Mouse (Mus musculus) frontal cortex, postnatal 25 days (tissue): ENCODE data around the gene P4htm.

ENCODE experiments used
- DNase-seq, 2 experiments: peaks; one replicate each; pipeline ENCODE4 v3.0.0; 2022; ENCODE audit warnings: low spot score in 2 of 2

The P4htm gene

DNA sequence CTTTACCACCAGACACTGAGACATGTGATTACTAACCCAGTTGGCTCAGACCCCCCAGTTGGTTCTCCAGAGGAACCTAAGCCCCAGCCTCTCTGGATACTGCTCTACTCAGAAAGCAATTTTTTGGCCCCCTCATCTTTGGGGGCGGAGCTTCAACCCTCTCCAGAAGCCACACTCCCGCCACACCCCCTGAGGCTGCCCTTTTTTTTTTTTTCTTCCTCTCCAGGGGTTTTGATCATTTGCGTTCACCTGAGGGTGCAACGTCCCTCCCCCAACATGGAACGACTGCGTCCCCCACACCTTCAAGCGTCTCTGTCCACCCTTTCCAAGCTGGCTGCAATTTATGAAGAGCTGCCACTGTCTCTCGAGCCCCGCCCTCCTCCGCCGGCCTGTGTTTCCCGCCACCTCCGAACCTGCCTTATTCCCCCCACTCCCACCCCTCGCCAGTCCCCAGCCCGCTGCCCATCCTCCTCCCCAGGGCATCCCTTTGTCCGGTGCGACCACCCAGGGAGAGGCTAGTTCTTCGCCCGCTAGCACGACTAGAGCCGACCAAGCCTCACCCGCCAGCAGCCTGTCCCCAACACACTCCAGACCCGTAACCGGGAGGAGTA lies 19.4 kb downstream of the P4htm start:
- no peak for DNase-seq

DNA sequence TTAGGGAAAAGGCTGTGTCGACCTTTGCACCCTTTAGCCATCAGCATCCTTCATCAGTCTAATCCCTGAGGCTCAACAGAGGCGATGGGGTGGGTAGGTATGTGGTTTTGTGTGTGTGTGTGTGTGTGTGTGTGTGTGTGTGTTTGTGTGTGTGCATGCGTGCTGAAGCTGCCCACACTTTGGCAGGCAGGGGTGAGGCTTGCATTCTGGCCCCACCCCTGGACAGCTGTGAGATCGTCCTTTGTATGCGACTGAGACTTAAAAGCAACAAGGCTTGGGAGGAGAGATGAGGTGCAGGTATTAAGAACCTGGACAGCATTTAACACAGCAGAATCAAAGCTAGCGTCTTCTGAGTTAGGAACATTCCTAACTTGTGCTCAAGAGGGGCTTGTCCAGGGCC lies 20.4 kb downstream of the P4htm start:
- no peak for DNase-seq

DNA sequence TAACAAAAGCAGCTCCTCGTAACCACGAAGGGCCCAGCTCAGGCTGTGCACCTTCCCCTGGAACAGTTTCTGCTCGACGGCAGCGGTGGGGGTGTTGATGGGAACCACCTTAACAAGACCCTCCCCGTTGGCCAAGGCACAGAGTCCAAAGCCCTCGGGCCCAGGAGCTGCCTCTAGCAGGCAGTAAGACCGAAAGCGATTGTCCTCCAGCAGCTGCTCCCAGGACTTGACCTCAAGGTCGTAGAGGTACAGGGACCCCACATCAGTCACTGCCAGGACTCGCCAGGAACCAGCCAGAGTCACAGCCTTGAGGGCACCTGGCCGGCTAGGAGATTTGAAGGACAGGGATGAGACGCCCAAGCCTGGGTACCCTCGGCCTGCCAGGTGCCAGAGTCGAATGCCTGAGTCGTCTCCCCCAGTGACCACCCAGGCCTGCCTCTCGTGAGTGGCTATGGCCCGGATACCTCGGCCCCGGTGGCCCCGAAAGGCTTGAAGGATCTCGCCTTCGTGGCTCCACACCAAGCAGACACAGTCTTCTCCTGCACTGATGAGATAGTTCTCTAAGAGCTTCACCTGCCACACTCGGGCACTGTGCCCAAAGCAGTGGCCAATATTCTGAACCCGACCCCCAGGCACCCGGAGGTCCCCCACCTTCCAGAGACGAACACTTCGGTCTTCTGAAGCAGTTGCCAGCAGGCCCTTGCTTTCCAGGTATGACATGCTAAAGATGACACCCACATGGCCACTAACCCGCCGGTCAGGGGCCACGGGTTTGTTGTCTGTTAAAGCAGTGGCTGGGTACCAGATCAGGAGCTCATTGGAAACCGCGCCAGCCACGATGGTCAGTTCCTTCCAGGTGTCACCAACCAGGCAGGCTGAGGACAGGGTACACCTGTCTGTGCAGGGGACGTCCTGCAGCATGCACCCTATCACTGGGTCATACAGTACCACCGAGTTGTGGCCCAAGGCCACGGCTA lies 21.9 kb downstream of the P4htm start:
- DNase-seq, result no peak

DNA sequence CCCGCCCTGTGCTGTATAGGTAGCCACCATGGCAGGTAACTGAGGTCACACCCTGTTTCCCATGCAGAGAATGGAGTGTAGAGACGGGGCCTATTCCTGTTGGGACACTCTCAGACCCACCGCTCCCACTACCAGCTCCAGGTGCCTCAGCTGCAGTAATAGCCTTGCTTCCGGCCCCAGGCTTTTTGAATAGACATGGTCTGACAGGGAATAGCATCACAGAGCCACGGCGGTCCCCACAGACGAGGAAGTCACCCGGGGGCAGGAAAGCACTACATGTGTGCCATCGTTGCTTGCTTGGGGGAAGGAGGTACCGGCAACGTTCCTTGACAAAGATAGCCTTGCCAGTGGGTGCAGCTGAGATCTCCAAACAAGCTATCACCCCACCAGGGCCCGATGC lies 22.5 kb downstream of the P4htm start:
- DNase-seq, result no peak

DNA sequence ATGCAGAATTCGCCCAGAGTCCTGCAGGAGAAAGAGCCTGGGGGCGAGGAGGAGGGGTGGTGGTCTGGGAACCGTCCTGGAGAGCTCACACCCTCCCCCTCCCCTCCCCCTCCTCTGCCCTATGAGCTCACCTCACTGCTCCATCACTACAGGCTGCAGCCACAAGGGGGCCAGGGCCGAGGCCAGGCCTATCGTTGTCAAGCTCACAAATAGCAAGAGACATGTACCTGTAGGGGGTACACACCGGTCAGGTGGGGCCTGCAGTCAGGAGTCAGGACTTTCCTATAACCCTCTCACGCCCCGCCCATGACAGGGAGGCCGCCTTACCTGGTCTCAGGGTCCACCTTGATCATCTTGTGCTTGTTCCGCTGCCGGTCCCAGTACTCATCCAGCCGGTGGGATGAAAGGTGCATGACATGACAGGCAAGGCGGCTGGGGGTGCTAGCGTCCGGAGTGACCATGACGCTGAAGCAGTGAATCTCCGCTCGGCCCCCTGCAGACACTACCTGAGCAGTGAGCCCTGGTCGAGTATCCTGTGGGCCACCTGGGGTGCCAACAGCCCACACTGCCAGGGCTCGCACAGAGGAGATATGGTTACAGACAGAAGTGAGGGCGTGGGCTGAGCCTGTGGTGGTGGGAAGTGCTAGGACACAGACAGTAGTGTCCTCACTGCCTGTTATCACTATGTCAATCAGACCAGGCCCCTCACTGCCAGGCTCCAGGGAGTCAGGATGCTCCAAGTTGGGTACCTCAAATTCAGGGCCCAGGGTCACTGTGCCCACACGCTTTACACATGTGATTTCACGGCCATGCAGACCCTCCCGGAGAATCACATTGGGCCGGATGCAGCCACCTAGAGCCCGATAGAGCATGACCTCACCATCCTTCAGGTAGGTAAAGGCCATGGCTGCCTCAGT lies 23.4 kb downstream of the P4htm start:
- DNase-seq, result no peak

DNA sequence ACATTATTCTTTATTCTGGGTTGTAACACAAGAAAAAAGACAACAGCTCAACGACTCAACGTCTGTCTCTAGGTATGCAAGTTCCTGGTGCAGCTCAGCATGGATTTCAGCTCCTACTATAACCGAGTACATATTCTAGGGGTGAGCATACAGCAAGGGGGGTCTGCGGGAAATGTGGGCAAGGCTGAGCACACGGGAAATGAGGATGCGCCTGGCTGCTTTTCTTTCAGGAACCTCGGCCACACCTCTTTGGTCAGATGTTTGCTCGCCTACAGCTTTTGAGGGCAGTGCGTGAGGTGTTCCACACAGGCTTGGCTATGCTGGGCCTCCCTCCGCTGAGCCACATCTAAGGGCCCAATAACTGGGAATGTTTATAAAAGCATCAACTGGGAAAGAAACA lies 25.1 kb downstream of the P4htm start:
- no peak for DNase-seq

DNA sequence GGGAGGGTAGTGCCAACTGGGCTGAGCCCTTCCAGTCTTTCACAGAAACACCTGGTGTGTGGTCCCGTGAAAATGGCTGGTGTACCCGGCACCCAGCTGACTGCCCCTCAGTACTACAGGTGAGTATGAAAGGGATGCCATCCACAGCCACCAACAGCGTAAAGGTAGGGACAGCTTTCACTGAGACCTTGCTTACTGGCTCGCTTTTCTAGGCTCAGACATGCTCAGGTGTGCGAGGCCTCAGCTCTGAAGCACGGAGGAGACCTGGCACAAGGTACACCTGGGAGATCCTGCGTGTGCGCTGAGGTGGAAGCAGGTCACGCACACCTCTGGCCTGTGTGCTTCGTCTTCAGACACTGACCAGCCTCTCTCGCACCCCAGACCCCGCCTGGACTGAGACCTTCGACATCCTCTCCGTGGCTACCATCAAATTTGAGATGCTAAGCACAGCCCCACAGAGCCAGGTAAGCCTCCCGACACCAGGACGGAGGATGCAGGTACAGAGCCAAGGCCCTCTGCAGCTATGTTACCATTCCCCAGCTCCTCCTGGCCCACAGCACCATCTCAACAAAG lies 26.0 kb downstream of the P4htm start:
- no peak for DNase-seq

DNA sequence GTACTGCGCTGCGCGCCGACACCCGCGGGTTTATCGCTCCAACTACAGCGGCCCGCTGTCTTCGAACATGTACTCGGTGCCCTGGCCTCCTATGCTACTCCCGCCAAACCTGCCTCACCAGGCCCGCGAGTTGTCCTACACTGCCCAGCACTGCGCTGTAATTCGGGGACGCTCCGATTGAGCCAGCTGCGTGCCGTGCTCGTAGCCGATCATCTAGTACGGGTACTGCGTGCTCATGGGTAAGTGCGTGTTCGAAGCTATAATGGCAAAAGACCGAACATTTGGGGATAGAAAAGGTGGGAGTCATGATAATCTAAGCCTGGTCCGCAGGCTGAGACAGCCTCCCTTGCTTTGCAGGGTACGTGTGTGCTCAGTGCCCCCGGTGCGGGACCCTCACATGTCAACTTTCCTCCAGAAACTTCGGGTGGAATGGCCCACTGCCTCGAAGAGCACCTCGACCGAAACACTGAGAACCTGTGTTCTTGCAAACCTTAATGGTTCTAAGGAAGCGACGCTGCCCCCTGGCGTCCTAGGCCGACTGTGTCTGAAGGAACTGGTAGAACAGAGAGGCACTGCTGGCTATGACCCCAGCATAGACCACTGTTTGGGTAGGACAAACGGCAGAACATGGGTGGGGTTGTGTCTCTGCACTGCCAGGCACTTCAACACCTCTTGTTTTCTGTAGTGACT lies 27.1 kb downstream of the P4htm start:
- DNase-seq, result no peak

DNA sequence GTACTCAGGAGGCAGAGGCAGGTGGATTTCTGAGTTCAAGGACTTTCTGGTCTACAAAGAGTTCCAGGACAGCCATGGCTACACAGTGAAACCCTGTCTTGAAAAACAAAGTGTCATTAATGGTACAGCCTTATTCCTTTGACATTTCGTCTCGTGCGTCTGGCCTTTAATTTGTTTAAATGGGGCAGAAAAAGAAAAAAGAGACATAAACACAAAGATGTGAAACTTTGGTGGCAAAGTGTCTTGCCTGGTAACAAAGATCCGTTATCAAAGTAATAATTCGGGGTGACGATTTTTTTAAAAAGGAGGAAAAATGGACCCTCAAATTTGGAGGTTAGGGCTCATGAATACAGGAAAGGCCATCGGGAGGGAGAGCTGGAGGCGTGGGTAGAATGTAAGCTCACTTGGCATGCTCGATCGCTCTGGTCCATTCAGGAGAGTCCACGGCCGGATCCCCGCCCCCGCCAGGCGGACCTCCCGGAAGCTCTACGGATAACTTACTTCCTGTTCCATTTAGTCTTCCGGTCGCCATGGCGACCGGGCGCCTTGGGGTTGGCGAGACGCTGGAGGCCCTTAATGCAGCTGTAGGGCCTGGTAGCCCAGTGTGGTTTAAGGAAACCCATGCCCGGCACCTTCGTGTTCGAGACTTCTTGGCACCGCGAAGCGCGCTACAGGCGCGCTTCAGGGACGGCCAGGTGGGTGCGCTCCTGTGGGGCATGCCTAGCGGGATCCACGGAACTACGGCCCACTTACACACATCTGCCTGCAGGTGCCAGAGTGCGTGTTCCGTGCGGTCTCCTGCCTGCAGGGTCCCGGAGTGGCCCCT lies 27.9 kb downstream of the P4htm start, which contains the start of gene Dalrd3:
Dalrd3 (plus strand) TSS at position 506 of the 826 bp plus-strand sequence.
- DNase-seq, result peak; percentile 78 to 79

DNA sequence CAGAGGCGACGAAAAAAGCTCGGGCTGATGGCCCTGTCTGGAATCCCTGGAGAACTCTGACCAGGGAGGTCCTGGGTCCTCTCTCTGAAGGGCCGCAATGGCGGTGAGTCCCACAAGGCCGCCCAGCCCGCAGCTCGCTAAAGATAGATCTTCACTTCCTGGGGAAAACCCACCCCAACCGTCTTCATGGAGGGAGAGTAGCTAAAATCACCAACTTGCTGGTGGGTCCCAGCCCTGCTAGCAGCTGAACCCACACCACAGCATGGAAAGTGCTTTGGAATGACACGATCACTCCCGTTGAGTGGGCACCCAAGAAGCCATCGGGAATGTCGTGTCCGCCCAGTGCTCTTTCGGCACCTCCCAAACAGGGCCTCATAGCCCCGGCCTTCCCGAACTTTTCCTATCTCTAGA lies 29.0 kb downstream of the P4htm start:
- no peak for DNase-seq

DNA sequence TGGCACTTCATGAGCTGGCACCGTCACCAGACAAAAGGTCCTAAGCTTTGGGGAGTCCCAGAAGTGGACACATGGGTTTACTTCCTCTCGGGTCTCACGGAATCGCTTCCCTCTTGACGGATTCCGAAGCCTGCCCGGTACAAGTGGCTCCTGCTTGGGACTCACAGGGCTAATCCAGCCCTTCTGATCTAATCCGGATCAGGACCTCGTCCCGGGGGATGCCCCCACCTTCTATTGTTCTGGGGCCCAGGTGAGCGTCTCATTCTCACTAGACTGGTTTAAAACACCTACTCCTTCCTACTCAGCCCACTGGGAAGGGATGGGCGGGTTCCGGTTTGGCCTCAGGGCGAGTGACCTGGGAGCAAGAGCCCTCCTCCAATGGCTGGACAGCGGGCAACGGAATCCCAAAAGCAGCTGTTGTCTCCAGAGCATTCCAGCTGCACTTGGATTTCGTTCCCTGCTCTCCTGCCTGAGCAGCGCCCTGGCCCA lies 29.5 kb downstream of the P4htm start:
- DNase-seq, result no peak

DNA sequence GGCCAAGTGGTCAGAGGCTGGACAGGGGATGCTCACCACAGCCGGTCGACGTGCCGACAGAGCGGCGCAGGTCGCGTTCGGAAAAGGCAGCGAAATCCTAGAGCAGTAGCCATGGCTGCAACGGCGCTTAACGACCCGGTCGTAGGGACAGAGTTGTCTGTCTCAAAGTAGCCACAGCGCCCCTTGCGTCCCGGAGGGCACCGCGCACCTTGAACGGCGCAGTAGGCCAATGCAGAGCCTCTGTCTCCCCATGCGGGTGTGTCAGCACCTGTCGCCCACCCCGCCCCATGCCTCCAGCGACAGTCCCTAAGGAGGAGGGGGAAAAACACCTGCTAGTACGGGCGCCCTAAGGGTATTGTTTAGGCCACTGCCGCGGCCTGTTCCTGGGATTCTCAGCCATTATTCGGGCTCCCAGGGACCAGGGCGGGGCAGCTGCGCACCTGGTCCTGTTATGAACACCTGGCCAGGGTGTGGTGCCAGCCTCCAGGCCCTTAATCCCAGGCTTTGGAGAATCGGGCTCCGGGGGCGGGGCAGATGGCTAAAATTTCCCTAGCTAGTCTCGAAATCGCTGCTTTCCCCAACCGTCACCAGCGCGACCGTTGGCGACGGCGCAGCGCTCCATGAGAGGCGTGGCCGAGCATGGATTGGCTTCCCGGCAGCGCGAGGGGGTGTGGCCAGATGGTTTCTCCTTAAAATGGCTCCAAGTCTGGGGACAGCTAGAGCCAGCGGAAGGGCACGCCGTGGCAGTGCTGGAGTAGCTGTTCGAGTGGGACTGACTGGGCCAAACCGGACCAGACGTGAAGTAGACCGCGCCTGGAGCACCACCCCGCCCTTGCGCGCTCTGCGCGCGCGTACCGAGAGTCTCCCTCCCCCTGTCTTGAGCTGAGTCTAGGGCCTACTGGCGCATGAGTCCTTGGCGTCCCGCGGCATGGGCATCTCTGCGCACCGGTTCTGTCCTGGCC lies 30.4 kb downstream of the P4htm start, which contains the start of gene Ndufaf3:
Ndufaf3 (minus strand) TSS at position 620 of the 962 bp plus-strand sequence.
- DNase-seq, result peak; percentile 96

DNA sequence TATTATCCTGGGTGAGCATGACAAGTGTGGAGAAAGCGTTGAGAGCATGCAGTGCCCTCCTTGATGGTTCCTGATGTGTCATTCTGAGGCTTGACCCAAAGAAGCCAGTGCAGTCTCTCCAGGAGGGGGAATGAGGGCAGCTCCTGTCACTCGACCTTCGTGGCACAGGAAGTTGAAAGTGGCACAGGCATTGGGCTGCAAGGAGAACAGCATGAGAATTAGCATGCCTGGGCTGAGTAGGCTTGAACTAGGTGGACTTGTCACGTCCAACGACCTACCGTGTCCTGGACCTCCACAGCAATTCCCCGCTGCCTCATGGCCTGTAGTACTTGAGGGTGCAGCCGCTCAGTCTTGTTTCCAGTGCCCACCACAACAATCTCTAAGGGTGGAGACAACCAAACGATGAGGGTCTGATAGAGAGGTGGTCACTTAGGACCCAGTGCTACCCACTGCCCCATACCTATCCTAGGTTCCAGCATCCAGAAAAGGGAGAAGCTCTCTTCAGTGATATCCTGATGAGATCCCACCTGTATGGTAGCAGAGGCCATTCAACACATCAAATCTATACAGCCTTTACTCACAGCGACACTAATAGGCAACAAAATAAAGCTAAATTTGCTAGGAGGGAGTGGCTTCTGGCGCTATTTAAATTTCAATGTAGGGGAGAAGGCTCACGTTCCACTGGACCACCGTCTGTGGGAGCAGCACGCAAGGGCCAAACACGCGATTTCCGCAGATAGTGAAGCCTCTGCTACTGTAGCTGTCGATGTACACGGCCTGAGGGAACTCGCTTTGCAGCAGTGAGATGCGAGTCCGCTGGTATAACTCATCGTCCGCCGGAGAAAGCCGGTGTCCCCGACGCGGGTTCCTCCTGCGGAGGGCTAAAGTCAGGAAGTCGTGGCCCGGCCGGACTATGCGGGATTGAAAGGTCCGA lies 31.3 kb downstream of the P4htm start:
- DNase-seq, result no peak

DNA sequence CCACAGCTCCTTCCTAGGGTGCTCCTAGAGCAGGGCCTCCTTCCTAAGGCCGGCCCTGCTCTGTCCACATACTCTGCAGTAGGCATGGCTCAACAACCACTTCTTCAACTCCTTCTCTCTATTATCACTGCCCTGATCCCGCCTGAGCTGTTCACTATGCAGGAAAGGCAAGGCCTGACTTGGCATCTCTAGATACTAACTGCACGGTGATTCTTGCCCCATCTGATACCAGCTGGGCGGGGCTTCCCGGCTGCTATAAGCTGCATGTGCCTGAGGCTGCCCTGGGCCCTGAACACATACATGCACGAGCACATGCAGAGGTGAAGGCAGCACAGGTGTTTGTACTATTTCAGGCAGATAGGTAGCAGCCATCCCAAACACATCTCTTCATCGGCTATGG lies 33.3 kb downstream of the P4htm start:
- DNase-seq, result no peak

DNA sequence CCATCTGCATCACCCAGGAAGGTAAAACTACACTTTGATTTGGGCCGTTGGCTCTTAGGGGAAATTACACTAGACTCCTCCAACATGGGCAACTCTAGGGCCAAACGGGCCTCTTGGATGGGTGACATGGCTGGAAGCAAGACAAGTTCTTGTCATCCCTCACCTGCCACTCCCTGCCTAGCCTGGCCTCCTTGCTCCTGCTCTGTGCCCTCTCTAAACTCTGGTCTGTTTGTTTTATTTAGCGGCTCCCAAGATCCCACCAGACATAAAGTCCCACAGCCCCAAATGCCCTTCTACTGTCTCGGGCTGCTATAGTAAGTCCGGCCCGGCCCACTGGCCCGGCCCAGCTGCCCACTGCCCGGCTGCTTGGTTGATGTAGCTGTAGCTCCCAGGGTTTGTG lies 33.8 kb downstream of the P4htm start:
- DNase-seq, result no peak

DNA sequence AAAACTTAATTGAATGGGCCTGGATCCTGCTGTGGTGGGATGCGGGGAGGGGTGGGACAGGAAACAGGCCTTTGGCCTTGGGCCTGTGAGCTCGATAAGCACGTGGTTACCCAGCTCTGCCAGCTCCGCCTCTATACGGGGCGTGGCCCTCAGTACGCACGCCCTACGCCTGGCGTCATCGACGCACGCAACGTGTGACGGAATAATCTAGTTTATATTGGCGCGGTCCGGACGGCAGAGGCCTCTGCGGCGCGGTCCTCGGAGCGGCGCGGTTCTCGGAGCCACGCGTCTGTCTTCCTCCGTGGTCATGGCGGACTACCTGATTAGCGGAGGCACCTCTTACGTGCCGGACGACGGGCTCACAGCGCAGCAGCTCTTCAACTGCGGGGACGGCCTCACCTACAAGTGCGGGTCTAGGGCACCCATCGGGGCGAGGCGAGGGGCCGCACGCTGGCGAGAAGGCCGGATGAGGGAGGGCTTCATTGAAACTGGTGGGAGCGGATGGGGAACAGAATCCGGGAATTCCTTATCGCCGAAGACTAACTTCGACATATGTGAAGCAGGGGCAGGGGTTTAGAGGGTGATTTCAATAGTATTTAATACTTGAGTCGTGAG lies 37.1 kb downstream of the P4htm start, which contains the start of gene Impdh2:
Impdh2 (plus strand) TSS at position 60 of the 615 bp plus-strand sequence.
- peak; percentile 82 to 85 for DNase-seq

DNA sequence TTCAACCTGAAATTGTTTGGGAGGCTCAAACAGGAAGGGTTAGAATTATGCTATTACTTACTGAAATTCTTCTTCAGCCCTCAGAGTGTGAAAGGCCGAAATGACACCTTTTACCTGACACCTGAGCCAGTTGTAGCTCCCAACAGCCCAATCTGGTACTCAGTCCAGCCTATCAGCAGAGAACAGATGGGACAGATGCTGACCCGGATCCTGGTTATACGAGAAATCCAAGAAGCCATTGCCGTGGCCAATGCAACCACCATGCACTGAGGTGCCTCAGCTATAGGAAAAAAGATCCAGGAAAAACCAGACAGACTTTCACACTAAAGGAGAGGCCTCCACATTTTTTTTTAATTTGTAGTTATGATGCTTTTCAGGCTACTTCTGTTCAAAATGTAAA lies 38.3 kb downstream of the P4htm start:
- no peak for DNase-seq
